Mouse (Mus musculus) kidney, embryonic 15.5 days (tissue): ENCODE data around the gene Olfr829. TPM values are rescaled to one million over a fixed set of nuclear protein-coding genes. Genes with fewer than 3 reads are reported as not detected.
"Not testable (repeated sequence)": the region's sequence is repeated elsewhere in the genome, so short reads cannot be mapped to it uniquely, and the experiment has no call there.

ENCODE experiments used
- ATAC-seq: fragments of 200-750 bp; cut with Nextera tagmentation; replicated peaks from 2 replicates; pipeline ENCODE4 v1.8.0; 2017; ENCODE audit warnings: moderate TSS enrichment; ENCODE audit not compliant: low FRiP score
- H3K27ac ChIP-seq: fragments of 300-500 bp; sonication (generic); 2 replicates; pipeline ENCODE4 v1.5.1; 2015; ENCODE audit warnings: mild to moderate bottlenecking, inconsistent platforms
- H3K27me3 ChIP-seq: fragments of 300-500 bp; sonication (generic); 2 replicates; pipeline ENCODE4 v1.6.1; 2015; ENCODE audit warnings: inconsistent platforms
- H3K36me3 ChIP-seq: fragments of 300-500 bp; sonication (generic); 2 replicates; pipeline ENCODE4 v1.6.1; 2015; ENCODE audit warnings: inconsistent platforms
- H3K4me1 ChIP-seq: fragments of 300-500 bp; sonication (generic); 2 replicates; pipeline ENCODE4 v1.6.1; 2015; ENCODE audit warnings: inconsistent platforms
- H3K4me2 ChIP-seq: fragments of 300-500 bp; sonication (generic); 2 replicates; pipeline ENCODE4 v1.6.1; 2015; ENCODE audit warnings: moderate library complexity, mild to moderate bottlenecking, inconsistent platforms
- H3K4me3 ChIP-seq: fragments of 300-500 bp; sonication (generic); replicated peaks from 2 replicates; pipeline ENCODE4 v1.5.1; 2015; ENCODE audit warnings: mild to moderate bottlenecking, inconsistent platforms
- H3K9ac ChIP-seq: fragments of 300-500 bp; sonication (generic); 2 replicates; pipeline ENCODE4 v1.6.1; 2015; ENCODE audit warnings: mild to moderate bottlenecking, inconsistent platforms
- H3K9me3 ChIP-seq: fragments of 300-500 bp; sonication (generic); replicated peaks from 2 replicates; pipeline ENCODE4 v1.6.1; 2016; ENCODE audit warnings: inconsistent platforms
- WGBS: fragments of 180-500 bp; shearing (Covaris S2); methylation state at CpG from one replicate; pipeline ENCODE4 v1.1.7; 2015; ENCODE audit warnings: mixed read lengths; 5-methylcytosine and 5-hydroxymethylcytosine counted together
- polyA plus RNA-seq: library from polyadenylated mRNA; unstranded; fragments of >200 nt; fragmentation: Nextera tagmentation; extraction: Ambion mirVana; gene quantifications from 2 replicates; pipeline ENCODE4 v1.2.1, GENCODE M21; 2015

Olfr829 gene
- polyA plus RNA-seq, result 0.16 TPM in 1 of 2 replicates, not detected in the other

- Histone ChIP-seq H3K27me3 (no peaks in the 10 kb centered on the region), H3K9ac (no peak within 1 kb of the TSS), H3K9me3 (no peaks in the 10 kb centered on the region), H3K4me3 (no peak within 1 kb of the TSS), H3K27ac (no peak within 1 kb of the TSS), H3K4me1 (no peaks in the 10 kb centered on the region), H3K4me2 (no peak within 1 kb of the TSS), H3K36me3 (no peaks in the 10 kb centered on the region)
- ATAC-seq, result no peak
- 65% methylated on average over 1 of the region's 1 CpGs for WGBS
Measured at GRCm38 (mm10) chr9:18854633-18855032, at the start of gene Olfr829. Gene Olfr829 (plus strand): TSS chr9:18854933.

GRCm38 (mm10) chr9:18819426-18819825 is 35.3 kb upstream of the Olfr829 start, which contains the start of gene Olfr828:
Gene Olfr828 (minus strand): TSS chr9:18819526.
- Histone ChIP-seq H3K9ac (no peak within 1 kb of the TSS), H3K9me3 (no peaks in the 10 kb centered on the region), H3K36me3 (no peaks in the 10 kb centered on the region), H3K27ac (no peak within 1 kb of the TSS), H3K4me2 (no peak within 1 kb of the TSS), H3K4me1 (no peaks in the 10 kb centered on the region), H3K27me3 (no peaks in the 10 kb centered on the region), H3K4me3 (no peak within 1 kb of the TSS)
- no peak for ATAC-seq

GRCm38 (mm10) chr9:18874393-18874792 is 19.7 kb downstream of the Olfr829 start, which contains the start of gene Olfr830:
Gene Olfr830 (plus strand): TSS chr9:18874693.
- no peaks in the 10 kb centered on the region for H3K27me3 ChIP-seq
- H3K9ac ChIP-seq, result no peak within 1 kb of the TSS
- no peaks in the 10 kb centered on the region for H3K9me3 ChIP-seq
- ATAC-seq, result no peak
- no peak within 1 kb of the TSS for H3K27ac ChIP-seq
- no peaks in the 10 kb centered on the region for H3K4me1 ChIP-seq
- H3K36me3 ChIP-seq, result no peaks in the 10 kb centered on the region
- no peak within 1 kb of the TSS for H3K4me3 ChIP-seq
- H3K4me2 ChIP-seq, result no peak within 1 kb of the TSS

- not testable (repeated sequence) for H3K27ac ChIP-seq, H3K36me3 ChIP-seq, H3K4me3 ChIP-seq, H3K4me1 ChIP-seq, H3K9ac ChIP-seq, H3K4me2 ChIP-seq, H3K9me3 ChIP-seq, H3K27me3 ChIP-seq, ATAC-seq
- 79% methylated on average over 2 of the region's 2 CpGs for WGBS
Measured at GRCm38 (mm10) chr9:18907699-18908098, 53.0 kb downstream of the Olfr829 start.

Other genes starting within 250 kb of the Olfr829 start
- gene Muc16, start 180.4 kb upstream of the Olfr829 start, polyA plus RNA-seq, result 0.13 and 0.19 TPM in 2 replicates
- not detected in 2 replicates for gene Olfr24, start 90.9 kb upstream of the Olfr829 start, polyA plus RNA-seq
- gene Olfr828, start 35.4 kb upstream of the Olfr829 start, polyA plus RNA-seq, result not detected in 2 replicates
- gene Olfr830, start 19.8 kb downstream of the Olfr829 start, polyA plus RNA-seq, result 0.05 TPM in 1 of 2 replicates, not detected in the other
- gene Olfr832, start 82.2 kb downstream of the Olfr829 start, polyA plus RNA-seq, result not detected in 2 replicates
- not detected in 2 replicates for gene Olfr834, start 133.1 kb downstream of the Olfr829 start, polyA plus RNA-seq
- gene Olfr835, start 177.8 kb downstream of the Olfr829 start, polyA plus RNA-seq, result not detected in 2 replicates